Mouse (Mus musculus) forebrain, embryonic 11.5 days (tissue): Measurements from ENCODE around the gene Agap1. TPM values are rescaled to one million over a fixed set of nuclear protein-coding genes. Genes with fewer than 3 reads are reported as not detected.
"Not testable (repeated sequence)": the region's sequence is repeated elsewhere in the genome, so short reads cannot be mapped to it uniquely, and the experiment has no call there.

ENCODE experiments used
- ATAC-seq: fragments of 200-750 bp; cut with Nextera tagmentation; replicated peaks from 2 replicates; pipeline ENCODE4 v1.8.0; 2017; ENCODE audit warnings: moderate TSS enrichment; ENCODE audit not compliant: low FRiP score
- DNase-seq: peaks from one replicate; pipeline ENCODE4 v3.0.0-alpha.2; 2017; ENCODE audit warnings: low spot score
- H3K27ac ChIP-seq: fragments of 300-500 bp; sonication (generic); 2 replicates; pipeline ENCODE4 v1.5.1; 2014; ENCODE audit warnings: low read depth, low read length
- H3K27me3 ChIP-seq: fragments of 300-500 bp; sonication (generic); 2 replicates; pipeline ENCODE4 v1.6.1; 2014; ENCODE audit warnings: mild to moderate bottlenecking, low read length, mixed read lengths; ENCODE audit not compliant: control insufficient read depth, insufficient read depth
- H3K36me3 ChIP-seq: fragments of 300-500 bp; sonication (generic); 2 replicates; pipeline ENCODE4 v1.6.1; 2014; ENCODE audit warnings: mild to moderate bottlenecking, low read length, moderate library complexity, mixed read lengths; ENCODE audit not compliant: control insufficient read depth, insufficient read depth
- H3K4me1 ChIP-seq: fragments of 300-500 bp; sonication (generic); replicated peaks from 2 replicates; pipeline ENCODE4 v1.6.1; 2014; ENCODE audit warnings: low read length, mixed read lengths; ENCODE audit not compliant: control insufficient read depth, insufficient read depth
- H3K4me2 ChIP-seq: fragments of 300-500 bp; sonication (generic); 2 replicates; pipeline ENCODE4 v1.6.1; 2014; ENCODE audit warnings: low read depth, mild to moderate bottlenecking, low read length, moderate library complexity, mixed read lengths; ENCODE audit not compliant: severe bottlenecking
- H3K4me3 ChIP-seq: fragments of 300-500 bp; sonication (generic); 2 replicates; pipeline ENCODE4 v1.5.1; 2014; ENCODE audit warnings: low read depth, low read length
- H3K9ac ChIP-seq: fragments of 300-500 bp; sonication (generic); 2 replicates; pipeline ENCODE4 v1.6.1; 2014; ENCODE audit warnings: low read length
- H3K9me3 ChIP-seq: fragments of 300-500 bp; sonication (generic); 2 replicates; pipeline ENCODE4 v1.6.1; 2016; ENCODE audit warnings: low read length, mixed read lengths; ENCODE audit not compliant: control insufficient read depth
- WGBS: fragments of 180-500 bp; shearing (Covaris S2); extraction: QIAGEN DNeasy Blood & Tissue Kit; methylation state at CpG from one replicate; pipeline ENCODE4 v1.1.7; 2014; 5-methylcytosine and 5-hydroxymethylcytosine counted together
- polyA plus RNA-seq: library from polyadenylated mRNA; unstranded; fragments of >200 nt; fragmentation: Nextera tagmentation; extraction: Ambion mirVana; gene quantifications from 2 replicates; pipeline ENCODE4 v1.2.1, GENCODE M21; 2014

Gene Agap1
- polyA plus RNA-seq, 1 experiment from 2014 or later, result 36.1 TPM

- H3K9me3 ChIP-seq, result no peaks in the 10 kb centered on the region
- no peaks in the 10 kb centered on the region for H3K36me3 ChIP-seq
- WGBS, result 85% methylated on average over 2 of the region's 2 CpGs
- H3K27ac ChIP-seq, result no peak overlapping the region
- H3K27me3 ChIP-seq, result no peaks in the 10 kb centered on the region
- peaks cover 14% of the 10 kb centered on the region for H3K4me1 ChIP-seq
- H3K4me2 ChIP-seq, result no peak overlapping the region
- no peak for DNase-seq
- H3K4me3 ChIP-seq, result no peak overlapping the region
- no peak for ATAC-seq
- no peak overlapping the region for H3K9ac ChIP-seq
Measured at GRCm38 (mm10) chr1:89500925-89501324, 46.3 kb downstream of the Agap1 start.

GRCm38 (mm10) chr1:89501346-89501745, 46.7 kb downstream of the Agap1 start:
- no peak for DNase-seq
- H3K4me2 ChIP-seq, result no peak overlapping the region
- no peaks in the 10 kb centered on the region for H3K9me3 ChIP-seq
- no peaks in the 10 kb centered on the region for H3K27me3 ChIP-seq
- H3K4me1 ChIP-seq, result peaks cover 14% of the 10 kb centered on the region
- H3K27ac ChIP-seq, result no peak overlapping the region
- H3K36me3 ChIP-seq, result no peaks in the 10 kb centered on the region
- 93% methylated on average over 4 of the region's 4 CpGs for WGBS
- H3K4me3 ChIP-seq, result no peak overlapping the region
- no peak for ATAC-seq
- no peak overlapping the region for H3K9ac ChIP-seq

GRCm38 (mm10) chr1:89501891-89502290, 47.3 kb downstream of the Agap1 start:
- H3K9ac ChIP-seq, H3K27me3 ChIP-seq, H3K4me3 ChIP-seq, ATAC-seq, H3K27ac ChIP-seq, H3K9me3 ChIP-seq, H3K4me2 ChIP-seq, H3K36me3 ChIP-seq, DNase-seq: not testable (repeated sequence)
- H3K4me1 ChIP-seq, result peaks cover 14% of the 10 kb centered on the region

DNA sequence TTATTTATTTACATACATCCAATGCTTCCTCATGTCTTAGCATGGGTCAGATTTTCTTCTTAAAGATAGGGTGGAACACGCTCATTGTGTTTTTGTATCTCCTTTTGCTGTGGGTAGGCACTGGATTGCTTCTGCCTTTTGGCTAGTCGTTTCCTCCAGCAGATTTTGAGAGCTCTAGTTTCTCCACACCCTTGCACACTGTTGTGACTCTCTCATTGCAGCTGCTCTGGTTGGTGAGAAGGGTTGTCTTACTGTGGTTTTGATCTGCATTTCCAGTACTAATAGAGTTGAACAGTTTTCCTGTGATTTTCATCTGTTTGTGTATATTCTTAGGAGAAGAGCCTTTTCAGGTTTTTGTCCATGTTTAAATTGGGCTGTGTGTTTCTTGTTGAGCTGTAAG, 54.6 kb downstream of the Agap1 start:
- WGBS, result 58% methylated on average over 2 of the region's 2 CpGs
- peaks cover 17% of the 10 kb centered on the region for H3K4me1 ChIP-seq

DNA sequence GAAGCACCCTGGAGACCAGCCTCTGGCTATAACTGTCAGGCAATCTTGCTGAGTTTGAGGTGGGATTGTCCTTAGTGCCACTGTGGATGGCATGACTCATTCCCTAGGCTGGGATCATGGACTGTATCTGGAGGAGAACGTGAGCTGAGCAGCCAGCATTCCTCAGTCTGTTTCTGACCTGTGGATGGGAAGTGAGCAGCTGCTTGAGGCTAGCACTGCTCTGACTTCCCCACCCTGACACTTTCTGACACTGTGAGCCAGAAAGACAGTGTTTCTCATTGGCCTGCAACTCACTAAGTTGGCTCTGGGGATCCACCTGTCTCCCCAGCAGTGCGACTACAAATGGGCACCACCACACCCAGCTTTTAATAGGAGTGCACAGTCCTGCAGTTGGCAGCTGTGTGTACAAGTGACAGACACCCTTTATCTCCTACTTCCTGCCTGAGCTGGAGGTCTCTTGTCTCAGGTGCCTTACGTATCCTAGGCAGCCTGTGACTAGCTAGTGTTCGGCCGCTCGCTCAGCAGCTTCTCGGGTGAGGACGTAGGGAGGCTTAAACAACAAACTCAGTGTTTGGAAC, 55.2 kb downstream of the Agap1 start:
- no peak for DNase-seq
- H3K4me2 ChIP-seq, result no peak overlapping the region
- no peak overlapping the region for H3K4me3 ChIP-seq
- WGBS, result 21% methylated on average over 8 of the region's 8 CpGs
- no peaks in the 10 kb centered on the region for H3K9me3 ChIP-seq
- peaks cover 17% of the 10 kb centered on the region for H3K4me1 ChIP-seq
- no peak overlapping the region for H3K27ac ChIP-seq
- H3K9ac ChIP-seq, result no peak overlapping the region
- no peaks in the 10 kb centered on the region for H3K36me3 ChIP-seq
- 0 out of 2 replicates have a peak, but pooled peaks have one; percentile 42 for ATAC-seq
- H3K27me3 ChIP-seq, result peaks cover 3% of the 10 kb centered on the region

More for the DNA sequence above, 54.6 kb downstream of the Agap1 start:
- no peak for DNase-seq
- no peak for ATAC-seq
- no peak overlapping the region for H3K27ac ChIP-seq
- H3K36me3 ChIP-seq, result no peaks in the 10 kb centered on the region
- H3K27me3 ChIP-seq, result peaks cover 2% of the 10 kb centered on the region; the same call in 1 of the 2 replicates
- H3K9ac ChIP-seq, result no peak overlapping the region
- no peak overlapping the region for H3K4me3 ChIP-seq
- H3K4me2 ChIP-seq, result no peak overlapping the region
- H3K9me3 ChIP-seq, result no peaks in the 10 kb centered on the region

- Histone ChIP-seq H3K36me3 (no peaks in the 10 kb centered on the region), H3K4me2 (no peak overlapping the region), H3K27ac (no peak overlapping the region), H3K4me3 (no peak overlapping the region), H3K4me1 (peaks cover 17% of the 10 kb centered on the region), H3K9me3 (no peaks in the 10 kb centered on the region), H3K27me3 (peaks cover 3% of the 10 kb centered on the region), H3K9ac (no peak overlapping the region)
- 27% methylated on average over 8 of the region's 8 CpGs for WGBS
- DNase-seq, result no peak
- ATAC-seq, result no peak
Measured at GRCm38 (mm10) chr1:89510731-89511130, 56.1 kb downstream of the Agap1 start.

DNA sequence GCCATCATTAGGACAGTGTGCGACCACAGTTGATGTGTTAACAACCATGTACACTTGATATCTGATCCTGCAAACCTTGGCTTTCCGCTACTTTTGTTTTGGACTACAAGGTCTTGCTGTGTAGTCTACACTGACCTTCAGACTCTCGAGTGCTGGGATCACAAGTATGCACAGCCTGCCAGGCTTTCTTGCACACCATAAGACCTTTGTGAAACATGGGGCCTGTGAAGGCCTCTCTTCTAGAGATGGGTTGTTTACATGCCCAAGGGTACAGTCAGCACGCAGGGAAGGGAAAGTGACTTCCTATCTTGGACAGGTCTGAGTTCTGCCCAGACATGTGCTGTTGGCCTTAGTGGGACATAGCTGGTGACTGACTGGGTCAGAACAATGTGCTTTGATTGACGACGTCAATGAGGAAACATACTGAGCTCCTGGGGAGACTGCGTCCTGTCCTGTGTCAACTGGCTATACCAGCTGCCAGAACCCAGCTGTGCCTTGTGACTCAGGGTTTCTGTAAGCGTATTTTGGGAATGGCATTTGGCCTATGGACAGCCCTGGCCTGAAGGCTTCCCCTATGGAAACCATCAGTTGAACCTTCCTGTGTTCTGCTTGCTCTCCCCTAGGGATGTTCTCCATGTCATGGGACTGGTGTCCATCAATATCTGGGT, 59.1 kb downstream of the Agap1 start:
- Histone ChIP-seq H3K27me3 (peaks cover 3% of the 10 kb centered on the region), H3K4me1 (peaks cover 31% of the 10 kb centered on the region)

DNA sequence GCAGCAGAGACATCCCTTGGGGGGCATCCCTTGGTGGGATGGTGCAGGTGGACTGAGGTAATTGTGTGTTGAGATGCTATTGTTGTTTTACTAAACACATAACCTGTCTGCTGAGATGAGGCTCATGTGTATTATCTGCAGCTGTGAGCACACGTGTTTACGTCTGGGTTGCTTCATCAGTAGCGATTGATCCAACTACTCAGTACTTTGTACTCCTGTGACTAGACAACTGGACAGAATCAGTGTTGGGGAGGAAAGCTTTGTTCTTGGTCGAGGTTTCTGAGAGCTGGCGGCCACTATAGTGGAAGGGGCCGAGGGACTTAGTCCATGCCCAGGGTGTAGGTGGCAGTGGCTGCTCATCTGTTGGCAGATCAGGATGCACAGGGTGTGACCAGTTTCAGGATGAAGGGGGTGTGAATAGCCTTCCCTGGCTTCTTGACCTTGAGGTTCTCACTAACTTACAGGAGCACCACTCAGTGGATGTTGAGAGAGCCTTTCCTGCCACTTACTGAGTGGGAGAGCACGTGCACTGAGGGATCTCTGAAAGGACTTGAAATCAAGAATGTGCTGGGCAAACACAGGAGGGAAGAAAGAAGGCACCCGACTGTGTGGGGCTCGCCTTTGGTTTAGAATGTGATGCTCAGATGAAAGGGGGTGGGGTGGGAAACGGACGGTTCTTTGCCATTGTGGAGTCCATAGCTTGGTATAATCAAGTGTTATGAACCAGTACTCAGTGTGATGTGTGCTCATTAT, 61.4 kb downstream of the Agap1 start:
- Histone ChIP-seq H3K27ac (no peak overlapping the region), H3K4me2 (no peak overlapping the region), H3K27me3 (peaks cover 4% of the 10 kb centered on the region), H3K9ac (no peak overlapping the region), H3K9me3 (no peaks in the 10 kb centered on the region), H3K4me3 (no peak overlapping the region), H3K36me3 (no peaks in the 10 kb centered on the region), H3K4me1 (peaks cover 31% of the 10 kb centered on the region)
- WGBS, result 57% methylated on average over 11 of the region's 11 CpGs
- ATAC-seq, result no peak
- DNase-seq, result no peak

More for the DNA sequence above, 59.1 kb downstream of the Agap1 start:
- H3K36me3 ChIP-seq, result no peaks in the 10 kb centered on the region
- no peak overlapping the region for H3K4me2 ChIP-seq
- H3K9ac ChIP-seq, result no peak overlapping the region
- no peak overlapping the region for H3K27ac ChIP-seq
- no peak overlapping the region for H3K4me3 ChIP-seq
- DNase-seq (no peak), ATAC-seq (no peak)
- WGBS, result 72% methylated on average over 8 of the region's 8 CpGs
- H3K9me3 ChIP-seq, result no peaks in the 10 kb centered on the region
